Mouse (Mus musculus) B cell, adult 67 days (primary cell): ENCODE results near the gene T. TPM values are rescaled to one million over a fixed set of nuclear protein-coding genes. Genes with fewer than 3 reads are reported as not detected.

Experiments used
- total RNA-seq, 2 experiments: library from RNA; stranded (reverse); gene quantifications; 4 replicates each; pipeline ENCODE4 v1.2.4; 2023

Gene T
- not detected for total RNA-seq

GRCm38 (mm10) chr17:8433978-8434960, at the start of gene T:
TSS of gene T (plus strand) at chr17:8434423.

Other genes with a start within 250 kb of the T start
- gene Ccr6, start 198.4 kb upstream of the T start, total RNA-seq: 10 to 100 TPM; 48.5 to 91.5 TPM
- 10 to 100 TPM; 53.2 to 55.9 TPM for gene Mpc1, start 151.5 kb upstream of the T start, total RNA-seq
- gene Sft2d1, start 123.3 kb upstream of the T start, total RNA-seq: 100 to 1,000 TPM; 169 to 192 TPM
- gene Prr18, start 97.0 kb upstream of the T start, total RNA-seq: 1 to 10 TPM; 1.1 to 1.7 TPM
- not detected for gene T2, start 78.4 kb upstream of the T start, total RNA-seq
- gene Pde10a, start 90.9 kb downstream of the T start, total RNA-seq: under 1 TPM in 1 of 2 experiments, not detected in 1; 0.06 TPM
- not detected for gene Gm17087, start 132.5 kb downstream of the T start, total RNA-seq